Mouse (Mus musculus) liver, embryonic 13.5 days (tissue): ENCODE results near the gene Hcrt. TPM values are rescaled to one million over a fixed set of nuclear protein-coding genes. Genes with fewer than 3 reads are reported as not detected.

Experiments
- ATAC-seq: fragments of 200-750 bp; cut with Nextera tagmentation; 2 replicates; pipeline ENCODE4 v1.8.0; 2017; ENCODE audit warnings: low read depth, mild to moderate bottlenecking, moderate number of reproducible peaks, moderate library complexity
- DNase-seq: peaks from one replicate; pipeline ENCODE4 v3.0.0; 2022
- H3K27ac ChIP-seq: fragments of 300-500 bp; sonication (generic); 2 replicates; pipeline ENCODE4 v1.5.1; 2015; ENCODE audit warnings: moderate library complexity, mild to moderate bottlenecking, inconsistent platforms
- H3K27me3 ChIP-seq: fragments of 300-500 bp; sonication (generic); 2 replicates; pipeline ENCODE4 v1.6.1; 2015; ENCODE audit warnings: mild to moderate bottlenecking, inconsistent platforms
- H3K36me3 ChIP-seq: fragments of 300-500 bp; sonication (generic); 2 replicates; pipeline ENCODE4 v1.6.1; 2015; ENCODE audit warnings: mild to moderate bottlenecking, inconsistent platforms
- H3K4me1 ChIP-seq: fragments of 300-500 bp; sonication (generic); replicated peaks from 2 replicates; pipeline ENCODE4 v1.6.1; 2015; ENCODE audit warnings: inconsistent platforms
- H3K4me2 ChIP-seq: fragments of 300-500 bp; sonication (generic); 2 replicates; pipeline ENCODE4 v1.6.1; 2015; ENCODE audit warnings: inconsistent platforms, mild to moderate bottlenecking, moderate library complexity
- H3K4me3 ChIP-seq: fragments of 300-500 bp; sonication (generic); replicated peaks from 2 replicates; pipeline ENCODE4 v1.5.1; 2015; ENCODE audit warnings: mild to moderate bottlenecking, inconsistent platforms
- H3K9ac ChIP-seq: fragments of 300-500 bp; sonication (generic); 2 replicates; pipeline ENCODE4 v1.6.1; 2015; ENCODE audit warnings: mild to moderate bottlenecking, inconsistent platforms
- H3K9me3 ChIP-seq: fragments of 300-500 bp; sonication (generic); replicated peaks from 2 replicates; pipeline ENCODE4 v1.6.1; 2016; ENCODE audit warnings: inconsistent platforms
- WGBS: fragments of 180-500 bp; shearing (Covaris S2); methylation state at CpG from one replicate; pipeline ENCODE4 v1.1.7; 2015; ENCODE audit not compliant: insufficient replicate concordance; 5-methylcytosine and 5-hydroxymethylcytosine counted together
- polyA plus RNA-seq: library from polyadenylated mRNA; unstranded; fragments of >200 nt; fragmentation: Nextera tagmentation; extraction: Ambion mirVana; gene quantifications from 2 replicates; pipeline ENCODE4 v1.2.1, GENCODE M21; 2015

Gene Hcrt
- polyA plus RNA-seq, 1 experiment from 2014 or later, result not detected

DNA sequence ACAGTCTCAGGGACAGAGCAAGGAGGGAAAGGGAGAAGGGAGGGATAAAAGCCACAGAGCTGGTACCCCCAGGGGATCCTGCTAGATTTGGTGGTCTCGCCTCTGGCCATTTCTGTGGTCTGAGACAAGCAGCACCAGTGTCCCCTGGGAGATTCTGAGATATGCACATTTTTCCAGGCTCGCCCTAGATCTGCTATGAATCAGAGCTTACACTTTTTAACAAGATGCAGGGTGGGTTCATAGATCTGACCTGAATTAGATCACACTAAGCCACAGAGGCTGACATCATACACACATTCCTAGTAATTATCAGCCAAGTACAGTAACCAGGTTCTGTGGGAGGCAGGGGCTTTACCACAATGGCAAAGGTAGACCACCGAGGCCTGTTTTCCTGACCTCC lies 27.0 kb upstream of the Hcrt start:
- no peaks in the 10 kb centered on the region for H3K4me1 ChIP-seq
- DNase-seq (no peak), ATAC-seq (no peak)
- H3K4me2 ChIP-seq, result no peak overlapping the region
- H3K36me3 ChIP-seq, result peaks cover 77% of the 10 kb centered on the region
- no peaks in the 10 kb centered on the region for H3K9me3 ChIP-seq
- no peak overlapping the region for H3K27ac ChIP-seq
- no peak overlapping the region for H3K4me3 ChIP-seq
- H3K27me3 ChIP-seq, result no peaks in the 10 kb centered on the region
- WGBS, result 83% methylated on average over 3 of the region's 3 CpGs
- no peak overlapping the region for H3K9ac ChIP-seq

DNA sequence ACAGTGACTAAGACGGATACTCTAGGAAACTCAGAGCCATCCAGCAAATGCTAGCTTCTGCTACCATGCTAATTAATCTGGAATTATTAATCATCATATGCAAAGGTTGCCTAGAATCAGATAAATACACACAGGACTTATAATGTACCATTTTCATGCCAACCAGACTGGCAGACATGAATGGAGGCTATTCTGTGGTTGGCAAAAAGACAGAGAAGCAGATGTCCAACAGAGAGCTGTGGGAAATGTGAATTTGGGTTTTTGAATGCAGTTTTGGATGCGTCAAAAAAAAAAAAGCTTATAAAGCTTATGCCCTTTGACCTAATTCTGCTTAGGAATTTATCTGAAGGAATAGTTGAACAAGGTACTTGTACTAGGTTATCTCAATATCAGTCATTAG lies 23.0 kb upstream of the Hcrt start:
- DNase-seq (no peak), ATAC-seq (no peak)
- no peaks in the 10 kb centered on the region for H3K9me3 ChIP-seq
- H3K27ac ChIP-seq, result no peak overlapping the region
- WGBS, result 91% methylated on average over 2 of the region's 2 CpGs
- H3K9ac ChIP-seq, result no peak overlapping the region
- H3K4me1 ChIP-seq, result peaks cover 13% of the 10 kb centered on the region
- no peak overlapping the region for H3K4me2 ChIP-seq
- H3K36me3 ChIP-seq, result peaks cover 97% of the 10 kb centered on the region
- H3K4me3 ChIP-seq, result no peak overlapping the region
- no peaks in the 10 kb centered on the region for H3K27me3 ChIP-seq

DNA sequence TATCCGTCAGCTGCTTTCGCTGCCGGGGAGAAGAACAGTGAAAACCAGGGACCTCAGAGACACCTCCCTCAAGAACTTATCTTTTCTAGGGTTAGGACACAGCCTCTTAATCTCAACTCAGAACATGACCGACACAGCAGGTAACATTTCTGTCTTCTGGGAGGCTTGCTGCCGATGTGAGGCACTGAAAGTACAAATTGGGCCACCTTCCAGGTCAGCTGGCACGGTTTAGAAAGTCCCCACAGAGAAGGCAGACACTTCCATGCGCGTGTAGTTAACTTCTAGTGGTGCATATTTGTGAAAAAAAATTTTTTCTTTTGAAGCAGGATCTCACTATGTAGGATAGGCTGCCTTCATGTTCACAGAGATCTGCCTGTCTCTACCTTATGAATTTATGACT lies 21.6 kb upstream of the Hcrt start:
- H3K9ac ChIP-seq, result no peak overlapping the region
- no peak for ATAC-seq
- H3K27me3 ChIP-seq, result no peaks in the 10 kb centered on the region
- no peak overlapping the region for H3K4me2 ChIP-seq
- H3K27ac ChIP-seq, result no peak overlapping the region
- no peak overlapping the region for H3K4me3 ChIP-seq
- peaks cover 13% of the 10 kb centered on the region for H3K4me1 ChIP-seq
- WGBS, result 83% methylated on average over 8 of the region's 8 CpGs
- peaks cover 95% of the 10 kb centered on the region for H3K36me3 ChIP-seq
- H3K9me3 ChIP-seq, result no peaks in the 10 kb centered on the region
- DNase-seq, result no peak

- Histone ChIP-seq H3K9me3 (no peaks in the 10 kb centered on the region), H3K36me3 (peaks cover 85% of the 10 kb centered on the region), H3K4me3 (no peak overlapping the region), H3K4me1 (peaks cover 13% of the 10 kb centered on the region), H3K27me3 (no peaks in the 10 kb centered on the region), H3K27ac (no peak overlapping the region), H3K9ac (no peak overlapping the region), H3K4me2 (no peak overlapping the region)
- no peak for DNase-seq
- no peak for ATAC-seq
- WGBS, result 81% methylated on average over 13 of the region's 13 CpGs
Observed at GRCm38 (mm10) chr11:100782568-100782967, 19.8 kb upstream of the Hcrt start.

- ATAC-seq, result no peak
- no peak overlapping the region for H3K27ac ChIP-seq
Observed at GRCm38 (mm10) chr11:100781763-100782475, 19.2 kb upstream of the Hcrt start.

DNA sequence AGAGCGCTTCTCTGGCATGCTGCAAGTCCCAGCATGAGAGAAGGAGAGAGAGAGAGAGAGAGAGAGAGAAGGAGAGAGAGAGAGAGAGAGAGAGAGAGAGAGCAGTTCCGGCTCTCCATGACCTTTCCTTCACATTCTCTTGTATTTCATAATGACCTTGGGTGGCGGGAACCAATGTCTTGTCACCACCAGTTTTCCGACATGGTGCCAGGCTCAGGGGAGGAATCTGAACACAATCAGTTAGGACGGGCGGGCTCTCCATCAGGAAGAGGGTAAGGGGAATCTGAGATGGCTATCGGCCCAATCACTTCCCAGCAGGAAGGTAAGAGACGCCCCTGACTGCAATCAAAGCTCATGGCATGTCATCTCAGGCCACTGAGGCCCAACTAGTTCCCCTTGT lies 17.5 kb upstream of the Hcrt start:
- Histone ChIP-seq H3K4me2 (no peak overlapping the region), H3K27ac (no peak overlapping the region), H3K27me3 (no peaks in the 10 kb centered on the region), H3K9ac (no peak overlapping the region), H3K4me1 (peaks cover 13% of the 10 kb centered on the region), H3K4me3 (no peak overlapping the region), H3K36me3 (peaks cover 63% of the 10 kb centered on the region), H3K9me3 (no peaks in the 10 kb centered on the region)
- 76% methylated on average over 8 of the region's 8 CpGs for WGBS
- DNase-seq, result no peak
- ATAC-seq, result no peak

More at GRCm38 (mm10) chr11:100781763-100782475, 19.2 kb upstream of the Hcrt start:
- no peak overlapping the region for H3K4me3 ChIP-seq
- no peak for DNase-seq
- no peaks in the 10 kb centered on the region for H3K9me3 ChIP-seq
- no peak overlapping the region for H3K4me2 ChIP-seq
- H3K27me3 ChIP-seq, result no peaks in the 10 kb centered on the region
- peaks cover 79% of the 10 kb centered on the region for H3K36me3 ChIP-seq
- peaks cover 13% of the 10 kb centered on the region for H3K4me1 ChIP-seq
- 82% methylated on average over 15 of the region's 15 CpGs for WGBS
- no peak overlapping the region for H3K9ac ChIP-seq

GRCm38 (mm10) chr11:100778069-100778468 lies 15.3 kb upstream of the Hcrt start:
- WGBS, result 45% methylated on average over 3 of the region's 3 CpGs
- Histone ChIP-seq H3K36me3 (peaks cover 42% of the 10 kb centered on the region), H3K4me2 (no peak overlapping the region), H3K4me1 (peaks cover 7% of the 10 kb centered on the region; the same call in 1 of the 2 replicates), H3K27ac (no peak overlapping the region), H3K4me3 (no peak overlapping the region), H3K27me3 (no peaks in the 10 kb centered on the region), H3K9ac (no peak overlapping the region), H3K9me3 (no peaks in the 10 kb centered on the region)
- no peak for ATAC-seq
- no peak for DNase-seq

- H3K9ac ChIP-seq, result no peak overlapping the region
- no peak overlapping the region for H3K27ac ChIP-seq
- no peak overlapping the region for H3K4me2 ChIP-seq
- peaks cover 22% of the 10 kb centered on the region for H3K36me3 ChIP-seq
- no peaks in the 10 kb centered on the region for H3K9me3 ChIP-seq
- ATAC-seq (no peak), DNase-seq (no peak)
- H3K4me3 ChIP-seq, result no peak overlapping the region
- peaks cover 4% of the 10 kb centered on the region for H3K4me1 ChIP-seq
- H3K27me3 ChIP-seq, result no peaks in the 10 kb centered on the region
- WGBS, result 74% methylated on average over 10 of the region's 10 CpGs
Observed at GRCm38 (mm10) chr11:100775921-100776320, 13.2 kb upstream of the Hcrt start.

DNA sequence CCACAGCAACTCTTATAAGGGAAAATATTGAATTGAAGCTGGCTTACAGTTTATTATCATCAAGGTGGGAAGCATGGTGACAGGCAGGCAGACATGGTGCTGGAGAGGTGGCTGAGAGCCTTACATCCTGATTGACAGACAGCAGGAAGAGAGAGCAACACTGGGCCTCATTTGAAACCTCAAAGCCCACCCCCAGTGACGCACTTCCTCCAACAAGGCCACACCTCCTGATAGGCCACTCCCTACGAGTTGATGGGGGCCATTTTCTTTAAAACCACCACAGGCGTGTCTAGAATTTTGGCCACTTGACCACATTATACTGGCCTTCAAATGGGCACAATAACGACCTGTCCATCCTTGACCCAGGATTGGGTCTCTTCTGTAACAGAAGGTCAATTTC lies 11.5 kb upstream of the Hcrt start:
- peaks cover 15% of the 10 kb centered on the region for H3K4me1 ChIP-seq
- peaks cover 7% of the 10 kb centered on the region for H3K36me3 ChIP-seq
- no peak overlapping the region for H3K9ac ChIP-seq
- DNase-seq (no peak), ATAC-seq (no peak)
- no peak overlapping the region for H3K4me3 ChIP-seq
- H3K4me2 ChIP-seq, result no peak overlapping the region
- no peaks in the 10 kb centered on the region for H3K27me3 ChIP-seq
- H3K27ac ChIP-seq, result no peak overlapping the region
- H3K9me3 ChIP-seq, result no peaks in the 10 kb centered on the region
- WGBS, result 63% methylated on average over 4 of the region's 4 CpGs

DNA sequence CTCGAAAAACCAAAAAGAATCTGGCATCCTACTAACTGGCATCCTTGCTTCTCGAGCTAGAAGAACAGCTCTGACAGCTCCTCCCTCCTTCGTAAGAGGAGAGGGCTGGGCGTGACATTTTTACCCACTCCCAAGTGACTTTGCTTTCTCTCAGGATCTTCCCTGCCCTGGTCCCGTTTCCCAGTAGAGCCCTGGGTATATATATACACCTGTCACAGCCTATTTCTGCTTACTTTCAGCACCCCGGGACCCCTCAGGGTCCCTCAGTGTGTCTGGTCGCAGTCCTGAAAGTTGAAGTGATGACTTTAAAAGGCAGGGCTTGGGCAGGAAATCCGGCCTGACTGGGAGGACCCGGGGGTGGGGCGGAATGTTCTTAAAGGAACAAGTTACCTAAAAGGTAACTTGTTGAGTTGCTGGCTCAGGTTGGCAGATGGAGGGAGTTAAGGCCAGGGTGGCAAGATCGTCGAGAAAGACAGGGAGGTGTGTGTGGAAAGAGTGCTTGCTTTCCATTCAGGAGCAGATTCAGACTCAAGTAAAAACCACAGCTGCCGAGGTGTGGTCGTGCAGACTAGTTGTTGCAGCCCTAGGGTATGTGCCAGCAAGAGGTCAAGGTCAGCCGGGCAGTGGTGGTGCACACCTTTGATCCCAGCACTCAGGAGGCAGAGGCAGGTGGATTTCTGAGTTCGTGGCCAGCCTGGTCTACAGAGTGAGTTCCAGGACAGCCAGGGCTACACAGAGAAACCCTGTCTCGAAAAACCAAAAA lies 8.1 kb upstream of the Hcrt start, which contains the start of gene Ghdc:
Ghdc (minus strand) TSS at position 312 of the 763 bp plus-strand sequence.
- 9% methylated on average over 17 of the region's 17 CpGs for WGBS
- ATAC-seq, result peak; percentile 66

DNA sequence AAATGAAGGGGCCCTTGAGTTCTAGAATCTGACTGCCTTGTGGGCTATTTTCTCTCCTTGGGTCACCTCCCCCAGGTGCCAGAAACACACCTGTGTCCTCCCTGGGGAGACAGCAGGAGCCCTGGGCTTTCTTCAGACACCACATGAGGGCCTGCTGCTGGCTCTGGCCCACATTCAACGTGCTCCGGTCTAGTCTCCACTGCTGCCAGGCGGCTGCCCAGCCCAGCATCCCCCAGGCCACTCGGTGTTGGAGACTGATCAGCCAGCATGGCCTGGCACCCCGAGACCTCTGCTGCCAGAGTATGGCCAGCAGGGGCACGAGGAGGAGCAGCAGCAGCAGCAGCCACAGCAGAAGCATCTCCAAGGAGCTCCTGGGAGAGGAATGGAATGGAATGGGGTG lies 7.2 kb upstream of the Hcrt start:
- no peak overlapping the region for H3K27ac ChIP-seq
- ATAC-seq (no peak), DNase-seq (no peak)
- peaks cover 15% of the 10 kb centered on the region for H3K4me1 ChIP-seq
- no peaks in the 10 kb centered on the region for H3K9me3 ChIP-seq
- WGBS, result 49% methylated on average over 6 of the region's 6 CpGs
- H3K4me2 ChIP-seq, result peak overlapping the region; percentile 69
- H3K27me3 ChIP-seq, result no peaks in the 10 kb centered on the region
- no peaks in the 10 kb centered on the region for H3K36me3 ChIP-seq
- peak overlapping the region; percentile 63 for H3K4me3 ChIP-seq
- 0 out of 2 replicates have a peak overlapping the region, but pooled peaks have one; percentile 64 for H3K9ac ChIP-seq

More for the DNA sequence above, 8.1 kb upstream of the Hcrt start, which contains the start of gene Ghdc:
- Histone ChIP-seq H3K27ac (no peak within 1 kb of the TSS), H3K9ac (peak within 1 kb of the TSS; percentile 64), H3K27me3 (no peaks in the 10 kb centered on the region), H3K4me3 (peak within 1 kb of the TSS; percentile 63), H3K4me1 (peaks cover 15% of the 10 kb centered on the region), H3K4me2 (peak within 1 kb of the TSS; percentile 69), H3K36me3 (no peaks in the 10 kb centered on the region), H3K9me3 (no peaks in the 10 kb centered on the region)
- DNase-seq, result peak; percentile 69
